Mouse (Mus musculus) testis, adult 2 months (tissue): ENCODE measurements at regions not wholly inside any gene's neighbourhood (a gene's known extent, or its start where the extent isn't known, plus 50 kb on each side); places are given as distances from the start of the nearest gene placed in this dataset.

Source experiments
- CTCF ChIP-seq: fragments of 200-500 bp; IDR thresholded peaks from 2 replicates; pipeline ENCODE4 v1.5.1; 2012; ENCODE audit warnings: low read depth, mild to moderate bottlenecking, inconsistent platforms, low read length, moderate library complexity; ENCODE audit not compliant: control insufficient read depth, insufficient read depth, insufficient replicate concordance
- POLR2A ChIP-seq: fragments of 200-500 bp; IDR thresholded peaks from 2 replicates; pipeline ENCODE4 v1.6.1; 2012; ENCODE audit warnings: low read depth, mild to moderate bottlenecking, inconsistent platforms, low read length, moderate library complexity; ENCODE audit not compliant: control insufficient read depth

DNA sequence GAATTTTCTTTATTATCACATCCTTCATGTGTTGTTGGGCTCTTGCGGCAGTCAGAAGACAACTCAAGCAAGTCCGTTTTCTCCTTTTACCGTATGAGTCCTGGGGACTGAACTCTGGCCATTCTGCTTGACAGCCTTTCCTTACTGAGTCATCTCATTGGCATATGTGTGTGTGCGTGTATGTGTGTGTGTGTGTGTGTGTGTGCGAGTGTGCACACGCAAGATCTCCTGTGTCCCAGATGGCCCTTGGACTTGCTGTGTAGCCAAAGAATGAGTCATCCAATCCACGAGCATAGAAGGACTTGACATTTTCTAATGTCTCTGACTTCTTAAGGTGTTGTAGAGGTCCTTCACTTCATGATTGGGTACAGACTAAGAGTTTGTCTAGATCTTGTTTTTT is 95.7 kb upstream of the Tgm3 start:
- TF ChIP-seq CTCF, result no peak
- TF ChIP-seq POLR2A, result no peak
